ENCODE assay signal across 28 mouse cellular contexts in genomic region chr5:73787275-73787674, GRCm38 (mm10).
DNase-seq lines count a peak whose midpoint lies in the region; ATAC-seq and TF ChIP-seq lines count a peak whose summit lies in the region.
"Had no signal": no experiment of that assay in that cellular context is flagged by ENCODE, and none has a peak within 500 bp of the region (broad histone marks: within the 10 kb centered on the region; RNA-seq: fewer than 3 reads in every experiment).

No protein-coding gene starts in this region.

- no peak for TF ChIP-seq CTCF in midbrain, postnatal 0 days (IDR thresholded peaks at IDR 0.05)

- DNase-seq in hindbrain, embryonic 10.5 days (ENCODE audit: low spot score): peak; percentile 29
- no peak for DNase-seq in lung, postnatal 36 days
- peak; percentile 24 for DNase-seq in midbrain, postnatal 0 days (ENCODE audit: low spot score)
- DNase-seq in lung, postnatal 4 days: peak; percentile 40 to 85
- no peak for DNase-seq in forebrain, embryonic 14.5 days (ENCODE audit: low spot score)
- DNase-seq: adrenal gland, adult 8-10 months; cerebellum, adult 11 months; cerebellum, adult 9-10 months; cerebellum, postnatal 36 days; gastrocnemius, postnatal 14 days; kidney, adult 11 months; kidney, postnatal 14 days; liver; right cerebral cortex, adult 18-20 months; spleen, adult 18-20 months; thymus, postnatal 14 days had no signal

- no peak overlapping the region for H3K4me3 ChIP-seq in hindbrain, embryonic 10.5 days
- no peak overlapping the region for H3K4me3 ChIP-seq in hindbrain, embryonic 13.5 days
- no peak overlapping the region for H3K4me3 ChIP-seq in lung, embryonic 16.5 days (ENCODE audit: low read length)
- no peak overlapping the region for H3K4me3 ChIP-seq in midbrain, postnatal 0 days (ENCODE audit: low read depth, low read length)
- no peak overlapping the region for H3K4me3 ChIP-seq in midbrain, embryonic 15.5 days
- H3K4me3 ChIP-seq in forebrain, embryonic 14.5 days (ENCODE audit: low read depth, low read length): no peak overlapping the region
- H3K4me3 ChIP-seq: embryonic facial prominence, embryonic 15.5 days; forebrain, embryonic 13.5 days; heart, embryonic 10.5 days; heart, embryonic 15.5 days; neural tube, embryonic 15.5 days had no signal

- WGBS in hindbrain, embryonic 10.5 days: 73% methylated on average over 5 of the region's 5 CpGs
- 63% methylated on average over 5 of the region's 5 CpGs for whole genome bisulfite sequencing in hindbrain, embryonic 13.5 days
- WGBS in lung, embryonic 16.5 days: 40% methylated on average over 5 of the region's 5 CpGs
- WGBS in midbrain, postnatal 0 days: 66% methylated on average over 5 of the region's 5 CpGs
- WGBS in midbrain, embryonic 15.5 days: 72% methylated on average over 5 of the region's 5 CpGs
- 75% methylated on average over 5 of the region's 5 CpGs for WGBS in forebrain, embryonic 14.5 days

- no peaks in the 10 kb centered on the region for H3K27me3 ChIP-seq in hindbrain, embryonic 10.5 days (ENCODE audit: insufficient read depth, poor library complexity, severe bottlenecking)
- no peaks in the 10 kb centered on the region for H3K27me3 ChIP-seq in hindbrain, embryonic 13.5 days
- H3K27me3 ChIP-seq in lung, embryonic 16.5 days (ENCODE audit: control insufficient read depth, insufficient read depth, low read depth, low read length): peaks cover 10% of the 10 kb centered on the region
- H3K27me3 ChIP-seq in midbrain, postnatal 0 days (ENCODE audit: insufficient read depth, low read length): no peaks in the 10 kb centered on the region
- no peaks in the 10 kb centered on the region for H3K27me3 ChIP-seq in midbrain, embryonic 15.5 days (replicated peaks)
- no peaks in the 10 kb centered on the region for H3K27me3 ChIP-seq in forebrain, embryonic 14.5 days (replicated peaks; ENCODE audit: control insufficient read depth, insufficient read depth, low read length)
- H3K27me3 ChIP-seq: embryonic facial prominence, embryonic 15.5 days; forebrain, embryonic 13.5 days; heart, embryonic 15.5 days; neural tube, embryonic 15.5 days had no signal

- H3K4me1 ChIP-seq in hindbrain, embryonic 10.5 days (replicated peaks): peaks cover 15% of the 10 kb centered on the region
- peaks cover 6% of the 10 kb centered on the region for H3K4me1 ChIP-seq in hindbrain, embryonic 13.5 days (replicated peaks)
- H3K4me1 ChIP-seq in lung, embryonic 16.5 days (replicated peaks; ENCODE audit: control insufficient read depth, insufficient read depth, low read length): peaks cover 4% of the 10 kb centered on the region
- H3K4me1 ChIP-seq in midbrain, postnatal 0 days (ENCODE audit: insufficient read depth, low read length): no peaks in the 10 kb centered on the region
- no peaks in the 10 kb centered on the region for H3K4me1 ChIP-seq in midbrain, embryonic 15.5 days
- no peaks in the 10 kb centered on the region for H3K4me1 ChIP-seq in forebrain, embryonic 14.5 days (ENCODE audit: control insufficient read depth, insufficient read depth, low read length)
- H3K4me1 ChIP-seq: forebrain, embryonic 13.5 days; heart, embryonic 15.5 days had no signal

- no peak for ATAC-seq in hindbrain, embryonic 13.5 days (ENCODE audit: low FRiP score)
- ATAC-seq in lung, embryonic 16.5 days (ENCODE audit: low read depth): peak; percentile 98
- no peak for ATAC-seq in midbrain, postnatal 0 days (ENCODE audit: low FRiP score)
- ATAC-seq in midbrain, embryonic 15.5 days (replicated peaks): no peak
- ATAC-seq in forebrain, embryonic 14.5 days: no peak
- ATAC-seq: forebrain, embryonic 13.5 days; inflammation-experienced regulatory T-cells, adult 6 months had no signal

- H3K27ac ChIP-seq in hindbrain, embryonic 10.5 days: no peak overlapping the region
- no peak overlapping the region for H3K27ac ChIP-seq in hindbrain, embryonic 13.5 days
- no peak overlapping the region for H3K27ac ChIP-seq in lung, embryonic 16.5 days (ENCODE audit: low read length)
- H3K27ac ChIP-seq in midbrain, postnatal 0 days (ENCODE audit: low read depth, low read length): no peak overlapping the region
- no peak overlapping the region for H3K27ac ChIP-seq in midbrain, embryonic 15.5 days
- no peak overlapping the region for H3K27ac ChIP-seq in forebrain, embryonic 14.5 days (ENCODE audit: low read depth, low read length)
- H3K27ac ChIP-seq: embryonic facial prominence, embryonic 15.5 days; forebrain, embryonic 13.5 days; heart, embryonic 10.5 days; heart, embryonic 15.5 days; hindbrain, embryonic 14.5 days; liver, embryonic 14.5 days; neural tube, embryonic 15.5 days had no signal

- H3K36me3 ChIP-seq in hindbrain, embryonic 10.5 days: no peaks in the 10 kb centered on the region
- H3K36me3 ChIP-seq in hindbrain, embryonic 13.5 days: no peaks in the 10 kb centered on the region
- no peaks in the 10 kb centered on the region for H3K36me3 ChIP-seq in lung, embryonic 16.5 days (ENCODE audit: control insufficient read depth, insufficient read depth, low read length)
- H3K36me3 ChIP-seq in midbrain, postnatal 0 days (ENCODE audit: insufficient read depth, low read length): no peaks in the 10 kb centered on the region
- H3K36me3 ChIP-seq in midbrain, embryonic 15.5 days (replicated peaks): no peaks in the 10 kb centered on the region
- no peaks in the 10 kb centered on the region for H3K36me3 ChIP-seq in forebrain, embryonic 14.5 days (ENCODE audit: control insufficient read depth, insufficient read depth, low read length)
- H3K36me3 ChIP-seq: embryonic facial prominence, embryonic 15.5 days; G1E; heart, embryonic 10.5 days; heart, embryonic 15.5 days; neural tube, embryonic 15.5 days had no signal

- H3K9ac ChIP-seq in hindbrain, embryonic 13.5 days: no peak overlapping the region
- no peak overlapping the region for H3K9ac ChIP-seq in lung, embryonic 16.5 days (ENCODE audit: low read length)
- H3K9ac ChIP-seq in midbrain, postnatal 0 days (replicated peaks; ENCODE audit: low read length, poor library complexity, severe bottlenecking): no peak overlapping the region
- no peak overlapping the region for H3K9ac ChIP-seq in midbrain, embryonic 15.5 days
- no peak overlapping the region for H3K9ac ChIP-seq in forebrain, embryonic 14.5 days (ENCODE audit: low read length)
- H3K9ac ChIP-seq: embryonic facial prominence, embryonic 15.5 days; forebrain, embryonic 13.5 days; heart, embryonic 15.5 days; hindbrain, embryonic 14.5 days; liver, embryonic 14.5 days; neural tube, embryonic 15.5 days had no signal

- H3K4me2 ChIP-seq in hindbrain, embryonic 13.5 days: no peak overlapping the region
- H3K4me2 ChIP-seq in lung, embryonic 16.5 days (ENCODE audit: low read depth, low read length): no peak overlapping the region
- H3K4me2 ChIP-seq in midbrain, postnatal 0 days (ENCODE audit: low read depth, low read length, poor library complexity, severe bottlenecking): no peak overlapping the region
- no peak overlapping the region for H3K4me2 ChIP-seq in midbrain, embryonic 15.5 days
- no peak overlapping the region for H3K4me2 ChIP-seq in forebrain, embryonic 14.5 days (ENCODE audit: low read length)
- H3K4me2 ChIP-seq: embryonic facial prominence, embryonic 15.5 days; forebrain, embryonic 13.5 days; heart, embryonic 15.5 days; hindbrain, embryonic 14.5 days; neural tube, embryonic 15.5 days had no signal

- no peaks in the 10 kb centered on the region for H3K9me3 ChIP-seq in hindbrain, embryonic 10.5 days
- no peaks in the 10 kb centered on the region for H3K9me3 ChIP-seq in hindbrain, embryonic 13.5 days
- H3K9me3 ChIP-seq in lung, embryonic 16.5 days (ENCODE audit: control insufficient read depth, low read length): no peaks in the 10 kb centered on the region
- no peaks in the 10 kb centered on the region for H3K9me3 ChIP-seq in midbrain, postnatal 0 days (ENCODE audit: low read length)
- no peaks in the 10 kb centered on the region for H3K9me3 ChIP-seq in midbrain, embryonic 15.5 days
- H3K9me3 ChIP-seq in forebrain, embryonic 14.5 days (replicated peaks; ENCODE audit: control insufficient read depth, low read length): no peaks in the 10 kb centered on the region
- H3K9me3 ChIP-seq: embryonic facial prominence, embryonic 15.5 days; forebrain, embryonic 13.5 days; G1E; heart, embryonic 10.5 days; heart, embryonic 15.5 days; neural tube, embryonic 15.5 days had no signal

Comparison
In these comparisons a context has a peak if more than half of its experiments do, and no peak if none do; other contexts are left out.
1. DNase-seq: peak in hindbrain, embryonic 10.5 days (single experiment), midbrain, postnatal 0 days (single experiment) and lung, postnatal 4 days (2 of 2); none in lung, postnatal 36 days (single experiment) and forebrain, embryonic 14.5 days (single experiment).